Mouse (Mus musculus): ENCODE measurements around the gene Lmo7. TPM values are rescaled to one million over a fixed set of nuclear protein-coding genes. Genes with fewer than 3 reads are reported as not detected.

Lmo7 gene
- polyA plus RNA-seq, 2 experiments: 2.2 to 2.4 TPM

- Histone ChIP-seq H3K27me3 (ENCODE audit: control insufficient read depth, insufficient read depth, low read length) (no peaks in the 10 kb centered on the region), H3K9ac (replicated peaks) (no peak overlapping the region), H3K27ac (no peak overlapping the region), H3K4me1 (replicated peaks; ENCODE audit: control insufficient read depth in 2 of 2, insufficient read depth in 2 of 2, low read length in 1 of 2) (no peaks in the 10 kb centered on the region), H3K36me3 (replicated peaks; ENCODE audit: control insufficient read depth, insufficient read depth, low read depth) (no peaks in the 10 kb centered on the region), H3K9me3 (ENCODE audit: control insufficient read depth, low read length) (no peaks in the 10 kb centered on the region), H3K4me3 (ENCODE audit: insufficient read depth in 1 of 2, low read depth in 2 of 2, low read length in 2 of 2) (no peak overlapping the region), H3K4me2 (ENCODE audit: low read depth) (no peak overlapping the region)
- TF ChIP-seq EP300 (IDR thresholded peaks at IDR 0.05; ENCODE audit: low read depth) (no peak), CTCF (IDR thresholded peaks at IDR 0.05; ENCODE audit: low read depth) (no peak)
- no peak for DNase-seq (ENCODE audit: low read depth in 3 of 3, low spot score in 3 of 3)
- WGBS (ENCODE audit: insufficient replicate concordance): 77% methylated on average over 1 of the region's 1 CpGs
- ATAC-seq (ENCODE audit: insufficient read depth): no peak
Measured at GRCm38 (mm10) chr14:101964956-101965355, 235.2 kb downstream of the Lmo7 start.

- H3K36me3 ChIP-seq (replicated peaks; ENCODE audit: control insufficient read depth, insufficient read depth, low read depth): no peaks in the 10 kb centered on the region
- no peaks in the 10 kb centered on the region for H3K9me3 ChIP-seq (ENCODE audit: control insufficient read depth, low read length)
- 64% methylated on average over 1 of the region's 1 CpGs for WGBS (ENCODE audit: insufficient replicate concordance)
- no peak overlapping the region for H3K27ac ChIP-seq
- DNase-seq (ENCODE audit: low read depth in 3 of 3, low spot score in 3 of 3): no peak
- no peak for TF ChIP-seq EP300 (IDR thresholded peaks at IDR 0.05; ENCODE audit: low read depth)
- TF ChIP-seq CTCF (IDR thresholded peaks at IDR 0.05; ENCODE audit: low read depth): no peak
- ATAC-seq (ENCODE audit: insufficient read depth): no peak
- no peaks in the 10 kb centered on the region for H3K27me3 ChIP-seq (ENCODE audit: control insufficient read depth, insufficient read depth, low read length)
- no peak overlapping the region for H3K9ac ChIP-seq (replicated peaks)
- H3K4me3 ChIP-seq (ENCODE audit: insufficient read depth in 1 of 2, low read depth in 2 of 2, low read length in 2 of 2): no peak overlapping the region
- no peak overlapping the region for H3K4me2 ChIP-seq (ENCODE audit: low read depth)
- no peaks in the 10 kb centered on the region for H3K4me1 ChIP-seq (replicated peaks; ENCODE audit: control insufficient read depth in 2 of 2, insufficient read depth in 2 of 2, low read length in 1 of 2)
Measured at GRCm38 (mm10) chr14:101972764-101973163, 243.0 kb downstream of the Lmo7 start.

GRCm38 (mm10) chr14:101973171-101973570 lies 243.4 kb downstream of the Lmo7 start:
- TF ChIP-seq CTCF (IDR thresholded peaks at IDR 0.05; ENCODE audit: low read depth) (no peak), EP300 (IDR thresholded peaks at IDR 0.05; ENCODE audit: low read depth) (no peak)
- Histone ChIP-seq H3K9me3 (ENCODE audit: control insufficient read depth, low read length) (no peaks in the 10 kb centered on the region), H3K36me3 (replicated peaks; ENCODE audit: control insufficient read depth, insufficient read depth, low read depth) (no peaks in the 10 kb centered on the region), H3K9ac (replicated peaks) (no peak overlapping the region), H3K4me2 (ENCODE audit: low read depth) (no peak overlapping the region), H3K27me3 (ENCODE audit: control insufficient read depth, insufficient read depth, low read length) (no peaks in the 10 kb centered on the region), H3K27ac (no peak overlapping the region), H3K4me1 (replicated peaks; ENCODE audit: control insufficient read depth in 2 of 2, insufficient read depth in 2 of 2, low read length in 1 of 2) (no peaks in the 10 kb centered on the region), H3K4me3 (ENCODE audit: insufficient read depth in 1 of 2, low read depth in 2 of 2, low read length in 2 of 2) (no peak overlapping the region)
- ATAC-seq (ENCODE audit: insufficient read depth) (no peak), DNase-seq (ENCODE audit: low read depth in 3 of 3, low spot score in 3 of 3) (no peak)
- 53% methylated on average over 6 of the region's 6 CpGs for WGBS (ENCODE audit: insufficient replicate concordance)

GRCm38 (mm10) chr14:101976021-101976685 lies 246.4 kb downstream of the Lmo7 start:
- Histone ChIP-seq H3K27ac (no peak overlapping the region), H3K9me3 (ENCODE audit: control insufficient read depth, low read length) (no peaks in the 10 kb centered on the region), H3K4me1 (replicated peaks; ENCODE audit: control insufficient read depth in 2 of 2, insufficient read depth in 2 of 2, low read length in 1 of 2) (no peaks in the 10 kb centered on the region), H3K27me3 (ENCODE audit: control insufficient read depth, insufficient read depth, low read length) (no peaks in the 10 kb centered on the region), H3K4me2 (ENCODE audit: low read depth) (no peak overlapping the region), H3K4me3 (ENCODE audit: insufficient read depth in 1 of 2, low read depth in 2 of 2, low read length in 2 of 2) (no peak overlapping the region), H3K9ac (replicated peaks) (no peak overlapping the region), H3K36me3 (replicated peaks; ENCODE audit: control insufficient read depth, insufficient read depth, low read depth) (no peaks in the 10 kb centered on the region)
- DNase-seq (ENCODE audit: low read depth in 3 of 3, low spot score in 3 of 3) (no peak), ATAC-seq (ENCODE audit: insufficient read depth) (no peak)
- WGBS (ENCODE audit: insufficient replicate concordance): 72% methylated on average over 11 of the region's 11 CpGs
- TF ChIP-seq EP300 (IDR thresholded peaks at IDR 0.05; ENCODE audit: low read depth) (no peak), CTCF (IDR thresholded peaks at IDR 0.05; ENCODE audit: low read depth) (no peak)

Other genes with a start within 250 kb of the Lmo7 start
- 0.69 and 0.85 TPM in 2 replicates for gene Tbc1d4, start 120.8 kb upstream of the Lmo7 start, polyA plus RNA-seq (2012; rRNA removed)
- 1.3 and 1.9 TPM in 2 replicates for gene Tbc1d4, start 120.8 kb upstream of the Lmo7 start, polyA plus RNA-seq (2014; fragmentation: Nextera tagmentation; extraction: Ambion mirVana)
- 14.8 and 20.2 TPM in 2 replicates for gene Commd6, start 89.3 kb upstream of the Lmo7 start, polyA plus RNA-seq (2012; rRNA removed)
- gene Commd6, start 89.3 kb upstream of the Lmo7 start, polyA plus RNA-seq (2014; fragmentation: Nextera tagmentation; extraction: Ambion mirVana): 40.7 and 42.0 TPM in 2 replicates
- 19.4 and 33.9 TPM in 2 replicates for gene Uchl3, start 76.0 kb upstream of the Lmo7 start, polyA plus RNA-seq (2012; rRNA removed)
- 73.0 and 80.6 TPM in 2 replicates for gene Uchl3, start 76.0 kb upstream of the Lmo7 start, polyA plus RNA-seq (2014; fragmentation: Nextera tagmentation; extraction: Ambion mirVana)
- not detected in 2 replicates for gene Gm9922, start 143 bp upstream of the Lmo7 start, polyA plus RNA-seq (2012; rRNA removed)
- not detected in 2 replicates for gene Gm9922, start 143 bp upstream of the Lmo7 start, polyA plus RNA-seq (2014; fragmentation: Nextera tagmentation; extraction: Ambion mirVana)